Mouse (Mus musculus): ENCODE measurements around the gene Gm6096.

The Gm6096 gene

GRCm38 (mm10) chr7:34250738-34251137 lies at the start of gene Gm6096:
Gm6096 (plus strand) TSS chr7:34251038.
- 93% methylated on average over 7 of the region's 7 CpGs for WGBS

DNA sequence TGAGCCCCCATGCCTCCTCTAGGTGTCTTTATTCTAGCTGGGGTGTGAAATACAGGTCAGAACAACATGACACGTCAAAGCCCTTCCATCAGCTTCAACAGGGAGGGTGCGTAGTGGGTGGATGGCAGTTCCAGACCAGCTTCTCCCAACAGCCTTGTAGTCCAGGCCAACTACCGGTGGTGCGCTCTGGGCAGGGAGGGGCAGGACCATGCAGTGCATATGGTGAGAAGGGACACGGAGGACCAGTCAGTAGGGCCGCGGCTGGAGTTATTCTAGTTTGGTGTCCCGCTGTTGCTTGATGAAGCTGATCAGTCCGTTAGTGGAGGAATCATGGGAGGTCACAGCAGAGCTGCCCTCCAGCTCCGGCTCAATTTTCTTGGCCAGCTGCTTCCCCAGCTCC lies 48.7 kb upstream of the Gm6096 start:
- 90% methylated on average over 10 of the region's 10 CpGs for WGBS

- WGBS, result 93% methylated on average over 6 of the region's 6 CpGs
Measured at GRCm38 (mm10) chr7:34206331-34206730, 44.5 kb upstream of the Gm6096 start.

DNA sequence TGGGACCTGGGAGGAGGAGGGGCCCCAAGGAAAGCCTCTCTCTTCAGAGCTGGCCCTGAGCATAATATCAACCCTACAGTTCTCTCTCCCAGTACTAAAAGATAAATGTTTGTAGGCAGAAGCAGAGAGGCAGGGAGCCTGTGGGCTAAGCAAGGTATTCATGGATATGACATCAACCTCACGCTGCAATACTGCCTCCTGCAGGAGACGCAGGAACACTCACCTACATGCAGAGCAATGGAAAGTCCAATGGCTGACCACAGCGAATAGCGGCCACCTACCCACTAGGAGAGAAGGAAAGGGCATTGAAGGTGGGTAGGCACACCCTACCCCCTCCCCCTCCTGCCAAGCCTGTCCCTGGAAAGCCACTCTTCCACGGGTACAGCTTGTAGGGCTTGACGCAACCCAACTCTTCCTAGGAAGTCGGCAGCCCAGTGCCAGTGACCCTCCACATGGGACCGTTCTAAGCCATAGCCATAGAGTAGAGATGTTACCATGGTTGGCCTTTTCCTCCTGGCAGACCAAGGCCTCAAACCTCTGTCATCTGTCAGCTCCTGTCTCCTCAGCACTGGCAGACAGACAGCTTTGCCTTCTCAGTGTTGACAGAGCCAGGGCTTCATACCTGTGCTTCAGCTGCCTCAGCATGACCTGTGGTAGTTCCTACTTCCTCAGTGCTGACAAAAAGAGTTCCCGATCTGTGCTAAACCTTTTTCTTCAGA lies 42.7 kb upstream of the Gm6096 start:
- whole genome bisulfite sequencing, result 87% methylated on average over 9 of the region's 9 CpGs

DNA sequence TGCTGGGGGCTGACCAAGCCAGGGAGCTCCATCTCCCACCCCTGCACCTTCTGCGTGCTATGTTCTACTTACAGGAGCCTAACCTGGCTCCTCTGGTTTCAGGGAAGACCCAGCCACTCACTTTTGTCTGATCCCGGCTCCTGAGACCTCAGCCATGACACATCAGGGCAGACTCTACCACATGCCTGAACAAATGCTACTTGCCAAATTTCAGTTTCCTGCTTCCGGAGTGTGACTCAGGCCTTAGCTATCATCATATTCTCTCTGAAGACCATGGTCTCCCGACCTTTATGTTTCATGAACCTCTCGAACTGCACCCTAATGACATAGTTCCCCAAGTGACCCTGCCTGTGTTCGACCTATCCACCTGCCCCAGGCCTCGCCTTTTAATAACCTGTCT lies 37.6 kb upstream of the Gm6096 start:
- WGBS, result 83% methylated on average over 7 of the region's 7 CpGs

DNA sequence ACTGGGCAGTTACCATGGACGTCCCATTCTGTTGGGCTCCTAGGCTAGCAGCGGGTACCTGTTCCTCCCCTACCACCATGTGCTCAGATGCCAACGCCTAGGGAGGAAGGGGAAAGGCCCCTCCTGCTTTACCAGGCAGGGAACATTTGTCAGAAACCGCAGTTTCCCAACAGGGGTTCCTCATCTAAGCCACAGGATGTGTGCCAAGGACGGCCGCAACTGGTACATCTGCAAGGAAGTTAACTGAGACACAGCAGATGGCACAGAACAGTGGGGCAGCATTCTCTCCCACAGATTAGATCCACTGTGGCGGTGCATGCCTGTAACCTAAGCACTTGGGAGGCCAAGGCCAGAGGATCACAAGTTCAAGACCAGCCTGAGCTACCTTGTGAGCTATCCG lies 36.2 kb upstream of the Gm6096 start:
- 61% methylated on average over 8 of the region's 8 CpGs for WGBS

DNA sequence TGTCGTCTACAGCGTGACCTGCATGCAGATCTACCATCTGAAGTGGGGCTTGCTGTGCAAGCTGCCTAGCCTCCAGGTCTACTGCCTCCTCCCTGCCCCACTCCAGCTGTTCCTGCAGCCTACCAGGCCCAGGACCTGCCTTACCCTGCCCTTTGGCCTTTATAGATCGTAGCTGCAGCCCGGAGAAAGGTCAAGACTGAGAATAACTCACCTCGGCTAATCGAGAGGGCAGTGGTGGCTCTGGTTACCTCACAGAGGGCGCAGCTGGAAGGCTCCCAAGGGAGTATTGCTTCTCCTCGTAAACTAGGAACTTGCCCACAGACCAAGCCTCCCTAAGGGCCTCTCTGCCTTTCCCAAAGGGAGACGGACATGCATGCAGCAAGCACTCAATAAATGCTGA lies 35.4 kb upstream of the Gm6096 start:
- 87% methylated on average over 9 of the region's 9 CpGs for WGBS

DNA sequence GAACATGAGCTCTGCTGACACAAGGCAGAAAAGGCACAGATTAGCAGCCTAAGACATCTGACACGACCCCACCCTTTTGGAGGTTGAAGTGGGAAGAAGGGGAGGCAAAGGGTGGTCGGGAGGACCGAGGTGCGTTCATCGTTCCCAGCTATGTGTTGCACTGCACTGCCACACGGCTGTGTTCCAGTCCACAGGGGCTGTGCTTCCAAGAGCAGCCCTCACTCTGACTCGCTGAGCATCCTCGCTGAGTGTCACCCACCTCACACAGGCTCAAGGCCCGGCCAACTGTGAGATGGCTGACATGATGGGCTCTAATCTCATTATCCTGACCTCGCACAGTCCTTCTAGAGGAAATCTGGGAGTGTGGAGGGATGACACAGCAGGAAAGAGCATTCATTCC lies 34.4 kb upstream of the Gm6096 start:
- 93% methylated on average over 10 of the region's 10 CpGs for WGBS

- WGBS, result 85% methylated on average over 1 of the region's 1 CpGs
Measured at GRCm38 (mm10) chr7:34218496-34218895, 32.3 kb upstream of the Gm6096 start.

DNA sequence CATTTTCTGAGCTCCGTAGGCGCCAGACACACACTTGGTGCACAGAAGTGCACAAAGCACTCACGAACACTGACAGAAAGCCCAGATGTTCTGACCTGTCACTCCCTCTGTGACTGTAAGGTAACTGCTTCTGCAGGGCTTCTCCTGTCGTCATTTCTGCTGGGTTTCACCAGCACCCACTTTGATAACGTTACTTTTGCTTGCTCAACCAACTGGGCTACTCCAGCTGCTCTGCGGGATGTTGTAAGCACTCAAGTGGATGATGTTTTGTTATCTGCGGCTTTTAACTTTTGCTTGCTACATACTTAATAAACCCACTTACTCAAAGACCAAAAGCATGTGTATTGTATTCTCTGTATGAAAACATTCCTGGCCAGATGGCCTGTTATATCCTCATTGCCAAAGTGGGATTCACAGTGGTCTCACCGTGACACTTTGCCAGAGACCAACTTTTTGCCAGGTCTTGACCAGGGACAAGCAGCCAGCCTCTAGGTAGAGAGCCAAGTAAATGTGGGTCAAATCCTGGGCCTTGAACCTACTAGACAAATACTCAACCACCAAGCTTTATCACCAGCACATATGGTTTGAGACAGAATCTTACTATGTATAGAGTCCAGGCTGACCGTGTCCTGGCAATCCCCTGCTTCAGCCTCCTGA lies 29.1 kb upstream of the Gm6096 start:
- WGBS, result 83% methylated on average over 9 of the region's 9 CpGs

DNA sequence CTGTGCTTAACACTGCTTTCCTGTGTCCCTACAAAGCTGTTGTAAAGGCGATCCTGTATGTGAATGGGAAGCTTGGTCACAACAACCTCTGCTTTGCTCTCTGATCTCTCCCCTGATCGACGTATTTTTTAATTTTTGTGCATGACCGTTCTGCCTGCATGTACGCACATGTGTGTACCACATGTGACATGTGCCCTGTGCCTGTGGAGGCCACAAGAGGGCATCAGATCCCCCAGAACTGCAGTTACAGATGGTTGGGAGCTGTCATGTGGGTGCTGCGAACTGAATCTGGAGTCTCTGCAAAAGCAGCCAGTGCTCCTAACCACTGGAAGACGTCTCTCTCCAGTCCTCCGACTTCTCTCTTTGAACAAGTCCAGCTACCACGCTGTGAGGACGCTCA lies 28.5 kb upstream of the Gm6096 start:
- 94% methylated on average over 10 of the region's 10 CpGs for WGBS

DNA sequence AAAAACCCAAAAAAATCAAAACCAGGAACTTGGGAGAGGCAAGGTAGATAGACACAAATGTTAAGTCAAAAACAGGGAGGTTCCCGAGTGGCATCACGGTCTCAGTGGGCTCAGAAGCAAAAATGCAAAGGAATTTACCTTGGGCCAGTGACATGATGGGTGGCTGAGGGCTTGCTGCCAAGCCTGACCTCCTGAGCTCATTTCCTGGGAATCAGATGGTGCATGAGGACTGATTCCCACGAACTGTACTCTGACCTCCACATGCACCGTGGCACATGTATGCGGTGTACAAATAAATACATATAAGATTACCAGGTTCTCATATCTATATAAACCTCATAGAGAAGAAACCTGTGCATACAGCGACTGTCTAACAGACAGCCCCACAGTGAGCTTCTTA lies 26.5 kb upstream of the Gm6096 start:
- WGBS, result 91% methylated on average over 6 of the region's 6 CpGs

DNA sequence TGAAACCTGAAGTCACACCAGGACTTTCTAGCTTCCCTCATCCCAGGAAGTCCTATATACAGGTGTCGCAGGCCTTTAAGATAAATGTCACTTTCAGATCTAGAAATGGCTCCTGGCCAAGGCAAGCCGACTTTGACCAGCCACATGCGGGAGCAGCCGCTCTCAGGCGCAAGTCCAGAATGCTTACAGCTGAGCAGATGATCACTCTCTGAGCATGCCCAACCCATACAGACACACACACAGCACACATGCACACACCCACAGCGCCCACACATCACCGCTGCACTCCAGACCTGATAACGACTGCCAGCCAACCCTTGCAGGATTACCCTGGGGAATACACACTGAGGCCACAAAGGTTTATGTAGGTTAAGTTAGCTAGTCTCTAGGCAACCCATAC lies 24.8 kb upstream of the Gm6096 start:
- 37% methylated on average over 8 of the region's 8 CpGs for WGBS

DNA sequence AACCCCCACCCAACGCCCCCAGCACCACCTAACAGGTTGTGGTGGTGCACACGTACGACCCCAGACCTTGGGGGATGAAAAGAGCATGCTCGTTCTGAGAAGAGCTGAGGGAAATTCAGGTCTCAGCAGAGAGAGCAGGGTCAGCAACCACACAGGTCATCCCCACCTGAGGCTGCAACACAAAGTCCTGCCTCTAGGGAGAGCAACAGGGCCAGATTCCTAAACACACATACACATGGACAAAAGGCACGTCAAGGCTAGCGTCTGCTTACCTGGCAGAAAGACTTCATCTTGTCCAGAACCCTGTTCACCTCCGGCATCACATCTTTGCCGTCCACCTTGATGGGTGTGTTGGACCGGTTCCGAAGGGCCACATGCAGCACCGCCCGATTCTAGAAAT lies 24.0 kb upstream of the Gm6096 start:
- WGBS, result 78% methylated on average over 12 of the region's 12 CpGs

- 26% methylated on average over 9 of the region's 9 CpGs for WGBS
Measured at GRCm38 (mm10) chr7:34228641-34229040, 22.2 kb upstream of the Gm6096 start.

GRCm38 (mm10) chr7:34229153-34229552 lies 21.7 kb upstream of the Gm6096 start:
- WGBS, result 8% methylated on average over 5 of the region's 5 CpGs

GRCm38 (mm10) chr7:34229691-34230111 lies 21.1 kb upstream of the Gm6096 start:
- 2% methylated on average over 19 of the region's 19 CpGs for WGBS

DNA sequence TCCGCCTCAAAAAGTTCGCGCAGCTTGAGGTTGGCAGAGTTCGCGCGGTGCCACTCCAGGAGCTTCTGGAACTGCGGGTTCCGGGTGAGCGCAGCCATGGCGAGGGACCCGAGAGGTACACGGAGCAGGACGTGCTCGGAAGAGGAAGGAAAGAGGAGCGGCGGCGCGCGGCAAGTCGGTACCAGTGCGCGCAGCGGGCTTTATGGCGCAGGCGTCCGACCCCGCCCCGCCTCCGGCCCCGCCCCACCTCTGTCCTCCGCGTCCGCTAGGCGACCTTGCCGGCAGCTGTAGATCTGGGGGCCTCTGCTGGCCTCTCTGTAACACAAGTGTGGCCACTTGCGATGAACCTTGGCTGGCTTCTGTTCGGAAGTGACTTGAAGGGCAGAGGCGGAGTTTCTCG lies 20.7 kb upstream of the Gm6096 start, which contains the start of gene Gpi1:
Gene Gpi1 (minus strand): TSS at position 221 of the 400 bp plus-strand sequence.
- WGBS, result under 1% methylated on average over 39 of the region's 39 CpGs

DNA sequence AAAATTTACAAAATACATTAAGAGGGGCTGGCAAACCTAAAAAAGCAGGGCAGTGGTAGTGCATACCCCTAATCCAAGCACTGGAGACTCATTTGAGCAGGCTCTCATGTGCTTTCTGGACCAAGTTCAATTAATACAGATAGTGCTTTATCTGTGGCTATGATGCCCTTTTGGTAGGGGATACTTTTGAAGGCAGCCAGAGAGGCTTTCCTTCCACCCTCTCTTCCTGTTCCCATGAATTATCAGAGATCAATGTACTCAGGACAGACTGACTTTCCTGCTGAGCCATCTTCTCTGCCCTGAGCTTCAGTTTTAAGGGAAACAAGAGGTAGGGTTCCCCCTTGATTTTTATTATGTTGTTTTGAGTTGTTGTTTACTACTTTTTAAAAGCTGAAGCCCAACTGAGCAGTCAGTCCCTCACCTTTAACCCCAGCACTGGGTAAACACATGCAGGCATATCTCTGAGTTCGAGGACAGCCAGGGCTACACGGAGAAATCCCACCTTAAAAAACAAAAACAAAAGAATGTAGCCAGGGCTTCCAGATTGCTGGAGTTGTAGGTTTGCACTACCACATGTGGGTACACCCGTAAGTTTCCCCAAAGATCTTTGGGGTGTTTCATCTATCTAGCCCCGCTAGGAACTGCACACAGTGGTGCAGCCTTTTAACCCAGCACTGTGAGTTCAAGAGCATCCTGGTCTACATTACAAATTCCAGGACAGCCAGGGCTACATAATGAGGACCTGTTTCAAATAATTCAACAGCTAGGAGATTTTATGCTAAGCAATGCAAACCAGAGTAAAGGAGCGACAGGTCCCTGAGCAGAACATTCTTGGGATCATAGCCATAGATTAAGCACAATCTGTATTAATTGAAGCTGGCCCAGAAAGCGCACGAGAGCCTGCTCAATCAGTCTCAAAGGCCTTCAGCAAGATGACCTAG lies 17.8 kb upstream of the Gm6096 start:
- WGBS, result 44% methylated on average over 7 of the region's 7 CpGs

DNA sequence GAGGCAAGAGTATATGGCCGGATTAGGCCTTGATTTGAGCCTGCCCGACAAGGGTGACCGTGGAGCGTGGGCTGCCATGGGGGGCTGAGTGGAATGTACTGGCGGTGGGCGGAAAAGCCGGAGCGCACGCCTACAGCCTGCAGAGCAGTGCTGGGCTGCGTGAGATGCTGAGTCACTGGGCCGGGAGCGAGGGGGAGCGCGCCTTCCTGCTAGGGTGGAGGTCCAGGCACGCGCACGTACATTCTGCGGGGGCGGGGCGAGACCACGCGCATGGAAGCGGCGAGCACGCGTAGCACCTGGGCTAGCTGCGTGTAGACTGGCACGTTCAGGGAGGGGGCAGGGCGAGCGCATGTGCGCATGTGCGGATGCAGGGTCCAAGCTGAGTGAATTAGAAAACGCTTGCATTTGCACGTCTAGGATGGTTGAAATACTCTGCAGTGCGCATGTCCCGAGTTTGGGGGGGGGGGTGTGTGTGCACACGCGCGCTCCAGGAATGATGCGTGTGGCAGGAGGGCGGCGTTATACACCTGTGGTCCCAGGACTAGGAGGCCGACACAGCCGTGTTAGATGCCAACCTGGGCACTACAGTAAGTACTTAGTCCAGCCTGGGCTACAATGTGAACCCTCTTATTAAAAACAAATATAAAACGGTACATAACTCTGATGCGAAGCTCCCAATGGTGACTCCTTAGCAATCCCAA lies 16.8 kb upstream of the Gm6096 start:
- under 1% methylated on average over 46 of the region's 46 CpGs for WGBS

All from cerebral cortex, adult 2 months (tissue).